Mouse (Mus musculus) MN1 (cell line): ENCODE results near the gene Myo18a.

Source experiments
- DNase-seq: peaks from one replicate; pipeline ENCODE4 v3.0.0-alpha.2; 2016; ENCODE audit warnings: low spot score

Myo18a gene

GRCm38 (mm10) chr11:77900696-77901095 lies 137.7 kb downstream of the Myo18a start:
- DNase-seq: no peak

GRCm38 (mm10) chr11:77901366-77901765 lies 138.3 kb downstream of the Myo18a start:
- no peak for DNase-seq

GRCm38 (mm10) chr11:77901775-77902355 lies 138.8 kb downstream of the Myo18a start:
- DNase-seq: peak; percentile 30

- DNase-seq: peak; percentile 58
These were observed 140.7 kb downstream of the Myo18a start for GRCm38 (mm10) chr11:77903761-77904160.

- DNase-seq: no peak
These were observed 141.7 kb downstream of the Myo18a start for GRCm38 (mm10) chr11:77904707-77905106.

- DNase-seq: peak; percentile 54
These were observed 143.1 kb downstream of the Myo18a start for GRCm38 (mm10) chr11:77906097-77906687.

- DNase-seq: peak; percentile 34
These were observed 143.7 kb downstream of the Myo18a start for GRCm38 (mm10) chr11:77906747-77907174.

GRCm38 (mm10) chr11:77908468-77908867 lies 145.4 kb downstream of the Myo18a start:
- no peak for DNase-seq

- DNase-seq: no peak
These were observed 146.3 kb downstream of the Myo18a start for GRCm38 (mm10) chr11:77909376-77909775.

GRCm38 (mm10) chr11:77909776-77910175 lies 146.7 kb downstream of the Myo18a start:
- DNase-seq: no peak

GRCm38 (mm10) chr11:77913505-77913904 lies 150.5 kb downstream of the Myo18a start:
- DNase-seq: no peak

GRCm38 (mm10) chr11:77914598-77915260 lies 151.7 kb downstream of the Myo18a start:
- DNase-seq: no peak
